Mouse (Mus musculus) G1E (cell line): ENCODE measurements around the gene Tmem110.

Source experiments
- CTCF ChIP-seq: IDR thresholded peaks from 2 replicates; pipeline ENCODE4 v1.5.1; 2012; ENCODE audit warnings: low read depth, low read length, inconsistent platforms, mixed read lengths
- TAL1 ChIP-seq: conservative IDR thresholded peaks from 2 replicates; pipeline ENCODE4 v1.6.1; 2012; ENCODE audit warnings: low read depth, low read length, inconsistent platforms, mixed read lengths

- TF ChIP-seq CTCF (no peak), TAL1 (no peak)
Observed at GRCm38 (mm10) chr14:30862368-30862767, 37.0 kb downstream of the Tmem110 start.
